Mouse (Mus musculus) heart, embryonic 16.5 days (tissue): ENCODE data around the gene Ano6. TPM values are rescaled to one million over a fixed set of nuclear protein-coding genes. Genes with fewer than 3 reads are reported as not detected.

Experiments used
- ATAC-seq: fragments of 200-750 bp; cut with Nextera tagmentation; replicated peaks from 2 replicates; pipeline ENCODE4 v1.8.0; 2017; ENCODE audit warnings: moderate number of reproducible peaks; ENCODE audit not compliant: insufficient read depth, low FRiP score; ENCODE audit errors: extremely low read depth
- H3K27ac ChIP-seq: fragments of 300-500 bp; sonication (generic); 2 replicates; pipeline ENCODE4 v1.5.1; 2014; ENCODE audit warnings: mild to moderate bottlenecking, low read length, control low read depth, moderate library complexity
- H3K27me3 ChIP-seq: fragments of 300-500 bp; sonication (generic); 2 replicates; pipeline ENCODE4 v1.6.1; 2014; ENCODE audit warnings: low read length, mixed read lengths; ENCODE audit not compliant: control insufficient read depth, insufficient read depth
- H3K36me3 ChIP-seq: fragments of 300-500 bp; sonication (generic); 2 replicates; pipeline ENCODE4 v1.6.1; 2014; ENCODE audit not compliant: control insufficient read depth, insufficient read depth
- H3K4me1 ChIP-seq: fragments of 300-500 bp; sonication (generic); 2 replicates; pipeline ENCODE4 v1.6.1; 2014; ENCODE audit warnings: low read length, mixed read lengths; ENCODE audit not compliant: control insufficient read depth, insufficient read depth
- H3K4me2 ChIP-seq: fragments of 300-500 bp; sonication (generic); 2 replicates; pipeline ENCODE4 v1.6.1; 2014; ENCODE audit warnings: low read depth, mild to moderate bottlenecking, control low read depth, low read length
- H3K4me3 ChIP-seq: fragments of 300-500 bp; sonication (generic); 2 replicates; pipeline ENCODE4 v1.5.1; 2014; ENCODE audit warnings: mild to moderate bottlenecking, control low read depth, low read length
- H3K9ac ChIP-seq: fragments of 300-500 bp; sonication (generic); 2 replicates; pipeline ENCODE4 v1.6.1; 2014; ENCODE audit warnings: low read length, control low read depth
- H3K9me3 ChIP-seq: fragments of 300-500 bp; sonication (generic); replicated peaks from 2 replicates; pipeline ENCODE4 v1.6.1; 2016; ENCODE audit warnings: low read length; ENCODE audit not compliant: control insufficient read depth
- WGBS: fragments of 180-500 bp; shearing (Covaris S2); extraction: QIAGEN DNeasy Blood & Tissue Kit; methylation state at CpG from one replicate; pipeline ENCODE4 v1.1.7; 2014; 5-methylcytosine and 5-hydroxymethylcytosine counted together
- polyA plus RNA-seq: library from polyadenylated mRNA; unstranded; fragments of >200 nt; fragmentation: Nextera tagmentation; extraction: Ambion mirVana; gene quantifications from 2 replicates; pipeline ENCODE4 v1.2.1, GENCODE M21; 2015

The Ano6 gene
- polyA plus RNA-seq, 1 experiment from 2014 or later: 34.4 TPM

DNA sequence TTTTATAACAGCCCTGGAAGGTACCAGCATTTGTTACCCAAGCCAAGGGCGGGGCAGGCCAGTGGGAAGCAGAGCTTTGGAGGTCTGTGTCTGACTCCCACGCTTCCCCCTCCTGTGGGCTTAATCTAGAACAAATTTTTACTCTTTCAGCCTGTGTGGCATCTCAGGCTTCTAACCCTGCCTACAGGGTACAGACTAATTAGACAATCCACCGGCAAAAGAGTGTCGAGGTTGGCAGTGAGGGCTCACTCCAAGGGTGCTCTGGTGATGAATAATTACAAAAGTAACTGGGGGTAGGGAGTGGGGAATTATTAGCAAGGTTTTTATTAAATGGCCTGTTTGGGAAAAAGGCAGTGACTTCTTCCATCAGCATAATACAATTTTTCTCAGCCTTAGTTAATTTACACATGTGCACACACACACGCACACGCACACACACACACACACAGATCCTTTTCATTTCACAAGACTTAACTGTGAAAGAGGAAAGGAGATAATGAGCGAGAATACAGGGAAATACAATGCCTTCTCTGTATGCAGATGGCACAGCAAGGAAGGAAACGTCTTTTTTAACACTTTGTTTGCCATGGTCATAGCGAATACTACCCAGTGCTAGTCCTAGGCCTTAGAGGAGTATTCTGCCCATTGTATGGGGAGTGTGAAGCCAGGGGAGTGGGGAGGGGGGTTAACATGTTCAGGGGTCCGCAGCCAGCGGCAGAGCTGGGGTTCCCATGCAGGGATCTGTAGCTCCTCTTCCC lies 155.5 kb downstream of the Ano6 start:
- no peak overlapping the region for H3K9ac ChIP-seq
- 73% methylated on average over 11 of the region's 11 CpGs for WGBS
- no peaks in the 10 kb centered on the region for H3K4me1 ChIP-seq
- H3K4me2 ChIP-seq: no peak overlapping the region
- ATAC-seq: no peak
- H3K36me3 ChIP-seq: peaks cover 33% of the 10 kb centered on the region
- no peaks in the 10 kb centered on the region for H3K9me3 ChIP-seq
- H3K4me3 ChIP-seq: no peak overlapping the region
- no peaks in the 10 kb centered on the region for H3K27me3 ChIP-seq
- H3K27ac ChIP-seq: no peak overlapping the region

DNA sequence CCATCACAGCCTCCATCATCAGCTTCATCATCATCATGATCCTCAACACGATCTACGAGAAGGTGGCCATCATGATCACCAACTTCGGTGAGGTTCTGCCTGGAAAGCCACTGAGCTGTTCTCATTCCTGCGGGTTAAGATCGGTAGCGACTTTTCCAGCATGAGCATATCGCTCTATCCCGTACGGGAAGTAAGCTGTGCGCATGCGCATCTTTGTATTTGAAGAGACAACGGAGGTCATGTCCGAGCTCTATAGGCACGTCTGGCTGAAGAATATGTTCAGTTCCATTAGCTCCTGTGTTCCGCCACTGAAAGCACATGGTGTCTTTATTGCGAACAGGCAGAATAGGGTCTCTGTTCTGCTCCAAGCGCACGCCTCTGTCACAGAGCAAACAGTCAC lies 157.8 kb downstream of the Ano6 start:
- no peak overlapping the region for H3K4me2 ChIP-seq
- no peak for ATAC-seq
- peaks cover 36% of the 10 kb centered on the region for H3K36me3 ChIP-seq
- no peaks in the 10 kb centered on the region for H3K9me3 ChIP-seq
- no peak overlapping the region for H3K4me3 ChIP-seq
- peaks cover 9% of the 10 kb centered on the region for H3K4me1 ChIP-seq
- no peaks in the 10 kb centered on the region for H3K27me3 ChIP-seq
- no peak overlapping the region for H3K27ac ChIP-seq
- 95% methylated on average over 18 of the region's 18 CpGs for WGBS
- no peak overlapping the region for H3K9ac ChIP-seq

DNA sequence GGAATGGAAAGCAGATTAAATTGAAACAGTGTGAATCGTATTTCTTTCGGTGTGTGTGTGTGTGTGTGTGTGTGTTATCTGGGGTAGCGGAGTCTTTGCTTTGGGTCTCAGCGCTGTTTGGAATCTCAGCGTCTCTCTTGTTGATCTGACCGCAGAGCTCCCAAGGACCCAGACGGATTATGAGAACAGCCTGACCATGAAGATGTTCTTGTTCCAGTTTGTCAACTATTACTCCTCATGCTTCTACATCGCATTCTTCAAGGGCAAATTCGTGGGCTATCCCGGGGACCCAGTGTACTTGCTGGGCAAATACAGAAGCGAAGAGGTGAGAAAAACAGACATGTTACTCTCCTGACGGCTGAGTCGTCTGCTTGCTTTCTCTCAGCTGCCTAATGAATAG lies 158.7 kb downstream of the Ano6 start:
- Histone ChIP-seq H3K4me3 (no peak overlapping the region), H3K4me2 (no peak overlapping the region), H3K9me3 (no peaks in the 10 kb centered on the region), H3K27ac (no peak overlapping the region), H3K4me1 (peaks cover 9% of the 10 kb centered on the region), H3K9ac (no peak overlapping the region), H3K36me3 (peaks cover 36% of the 10 kb centered on the region), H3K27me3 (no peaks in the 10 kb centered on the region)
- ATAC-seq: no peak
- WGBS: 84% methylated on average over 13 of the region's 13 CpGs

DNA sequence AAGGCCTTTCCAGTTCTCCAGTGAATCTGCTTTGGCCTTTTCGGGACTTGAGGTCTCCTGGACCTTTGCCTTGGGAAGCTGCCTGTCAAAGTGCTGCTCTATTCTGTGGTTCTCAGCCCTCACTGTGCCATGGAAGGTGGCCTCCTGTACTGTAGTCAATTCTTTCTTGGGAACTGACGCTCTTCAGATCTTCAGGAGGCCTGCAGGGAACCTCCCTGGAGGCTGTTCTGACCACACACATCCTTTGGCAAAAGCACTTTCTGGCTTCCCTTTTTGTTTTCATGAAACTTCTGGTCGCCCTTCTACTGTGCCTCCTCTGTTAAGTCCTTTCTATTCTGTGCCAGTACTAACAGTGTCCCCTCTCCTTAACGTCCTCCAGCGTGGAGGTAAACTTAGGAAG lies 160.9 kb downstream of the Ano6 start:
- Histone ChIP-seq H3K4me1 (peaks cover 9% of the 10 kb centered on the region), H3K9ac (no peak overlapping the region), H3K9me3 (no peaks in the 10 kb centered on the region), H3K36me3 (peaks cover 39% of the 10 kb centered on the region), H3K4me2 (no peak overlapping the region; the same call in 1 of the 2 replicates), H3K27me3 (no peaks in the 10 kb centered on the region), H3K27ac (peak overlapping the region; percentile 9; the same call in 1 of the 2 replicates), H3K4me3 (no peak overlapping the region)
- no peak for ATAC-seq
- 50% methylated on average over 5 of the region's 5 CpGs for WGBS

DNA sequence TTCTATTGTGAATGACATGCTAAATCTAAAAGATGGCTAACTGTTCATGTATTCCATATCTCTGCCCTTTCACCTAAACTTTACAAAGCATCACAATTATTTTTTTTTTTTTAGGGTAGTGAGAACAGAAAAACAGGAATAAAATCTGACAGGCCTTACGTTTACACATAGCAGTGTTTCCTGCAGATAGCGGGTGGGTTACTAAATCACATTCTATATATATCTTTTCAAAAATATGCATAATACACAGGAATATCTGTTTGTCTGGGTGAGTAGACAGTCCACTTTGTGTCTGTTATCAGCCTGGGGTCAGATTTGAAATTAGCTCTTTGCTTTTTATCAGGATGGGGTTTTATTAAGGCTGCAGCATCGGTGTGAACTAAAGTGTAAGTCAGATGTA lies 166.0 kb downstream of the Ano6 start:
- ATAC-seq: no peak
- H3K27ac ChIP-seq: no peak overlapping the region
- H3K9ac ChIP-seq: no peak overlapping the region
- H3K9me3 ChIP-seq: no peaks in the 10 kb centered on the region; the same call in 1 of the 2 replicates
- WGBS: 49% methylated on average over 3 of the region's 3 CpGs
- H3K4me3 ChIP-seq: no peak overlapping the region
- no peaks in the 10 kb centered on the region for H3K27me3 ChIP-seq
- H3K36me3 ChIP-seq: peaks cover 16% of the 10 kb centered on the region; the same call in 1 of the 2 replicates
- H3K4me2 ChIP-seq: no peak overlapping the region
- H3K4me1 ChIP-seq: peaks cover 8% of the 10 kb centered on the region

DNA sequence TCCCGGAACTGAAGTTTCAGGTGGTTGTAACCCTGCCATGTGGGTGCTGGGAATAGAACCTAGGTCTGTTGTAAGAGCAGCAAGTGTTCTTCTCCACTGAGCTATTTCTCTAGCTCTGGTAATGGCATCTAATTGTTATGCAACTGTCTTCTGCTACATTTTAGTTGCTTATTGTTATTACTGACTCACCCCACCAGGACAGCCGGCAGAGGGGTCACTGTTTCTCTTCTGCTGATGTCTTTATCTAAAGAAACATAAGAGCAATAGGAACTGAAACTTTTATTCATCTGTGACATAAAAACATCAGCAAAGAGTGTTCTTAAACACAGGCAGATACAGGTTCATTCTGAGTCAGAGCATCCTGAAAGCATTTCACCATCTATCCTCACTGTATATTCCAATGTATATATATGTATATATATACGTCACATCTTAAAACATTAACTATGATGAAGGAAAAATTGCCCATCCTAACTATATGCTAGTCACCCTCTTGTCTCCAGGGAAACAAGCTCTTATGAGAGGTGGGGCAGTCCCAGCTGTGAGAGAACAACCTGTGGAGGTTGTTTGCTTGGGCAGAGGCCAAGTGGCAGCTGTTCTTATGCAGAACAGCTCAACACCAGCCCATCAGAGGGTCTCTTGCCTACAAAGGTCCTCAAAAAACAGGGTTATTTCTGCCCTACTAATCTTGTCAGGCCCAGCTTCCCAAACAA lies 171.9 kb downstream of the Ano6 start:
- Histone ChIP-seq H3K9me3 (no peaks in the 10 kb centered on the region; the same call in 1 of the 2 replicates), H3K27me3 (no peaks in the 10 kb centered on the region), H3K9ac (no peak overlapping the region), H3K4me3 (no peak overlapping the region), H3K4me1 (peaks cover 6% of the 10 kb centered on the region), H3K4me2 (no peak overlapping the region), H3K27ac (no peak overlapping the region), H3K36me3 (peaks cover 11% of the 10 kb centered on the region; the same call in 1 of the 2 replicates)
- WGBS: 85% methylated on average over 3 of the region's 3 CpGs
- no peak for ATAC-seq

DNA sequence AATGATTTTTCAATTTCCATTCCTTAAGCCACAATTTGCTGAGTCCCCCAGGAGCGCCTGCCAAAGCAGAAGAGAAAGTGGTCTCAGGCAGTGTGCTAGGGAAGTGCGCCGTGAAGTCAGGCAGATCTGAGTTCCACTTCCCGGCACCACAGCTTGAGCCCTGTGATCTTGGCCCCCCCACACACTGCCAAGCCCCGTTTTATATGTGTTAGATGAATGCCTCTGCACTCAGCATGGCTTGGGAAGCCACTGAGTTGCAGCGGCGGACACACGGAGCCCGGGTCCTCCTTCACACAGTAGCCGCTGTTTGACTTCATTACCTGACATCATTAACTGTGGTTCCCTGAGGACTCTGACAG lies 172.5 kb downstream of the Ano6 start:
- no peak overlapping the region for H3K27ac ChIP-seq
- no peaks in the 10 kb centered on the region; the same call in 1 of the 2 replicates for H3K9me3 ChIP-seq
- H3K9ac ChIP-seq: no peak overlapping the region
- ATAC-seq: no peak
- WGBS: 81% methylated on average over 10 of the region's 10 CpGs
- H3K4me2 ChIP-seq: no peak overlapping the region
- H3K4me3 ChIP-seq: no peak overlapping the region
- H3K36me3 ChIP-seq: peaks cover 13% of the 10 kb centered on the region; the same call in 1 of the 2 replicates
- no peaks in the 10 kb centered on the region for H3K27me3 ChIP-seq
- peaks cover 6% of the 10 kb centered on the region for H3K4me1 ChIP-seq

DNA sequence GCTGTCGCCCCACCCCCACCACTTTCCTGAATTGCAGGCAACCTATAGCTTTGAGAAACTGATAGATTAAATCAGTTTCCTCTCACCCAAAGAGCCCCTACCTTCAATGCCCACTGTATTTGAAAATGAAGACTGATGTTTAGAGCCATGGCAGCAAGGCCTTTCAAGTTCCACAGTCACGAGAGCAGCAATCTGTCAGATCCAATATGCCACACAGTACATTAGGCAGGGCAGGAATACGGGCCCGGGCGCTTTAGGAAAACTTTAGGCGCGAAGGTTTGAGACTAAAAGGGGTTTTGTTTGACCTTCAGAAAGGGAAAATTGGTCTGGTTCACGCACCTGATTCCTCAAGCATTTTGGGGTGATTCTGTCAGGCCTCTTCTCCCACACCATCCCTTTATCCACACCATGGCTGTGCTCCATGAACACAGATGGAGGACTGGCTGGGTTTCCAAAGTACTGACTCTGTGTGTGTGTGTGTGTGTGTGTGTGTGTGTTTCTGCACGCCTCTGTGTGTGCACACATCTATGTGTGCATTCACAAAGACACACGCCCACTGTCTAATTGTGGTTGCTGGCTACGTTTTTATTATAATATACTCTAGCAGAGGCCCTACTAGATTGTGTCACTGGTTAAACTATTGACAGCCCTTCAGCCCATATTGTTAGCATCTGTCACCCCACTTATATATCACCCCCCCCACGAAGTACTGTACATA lies 173.0 kb downstream of the Ano6 start:
- Histone ChIP-seq H3K9me3 (no peaks in the 10 kb centered on the region), H3K36me3 (peaks cover 13% of the 10 kb centered on the region; the same call in 1 of the 2 replicates), H3K9ac (no peak overlapping the region), H3K27ac (no peak overlapping the region), H3K4me2 (no peak overlapping the region), H3K4me1 (peaks cover 6% of the 10 kb centered on the region), H3K27me3 (no peaks in the 10 kb centered on the region), H3K4me3 (no peak overlapping the region)
- 80% methylated on average over 12 of the region's 12 CpGs for WGBS
- ATAC-seq: no peak

DNA sequence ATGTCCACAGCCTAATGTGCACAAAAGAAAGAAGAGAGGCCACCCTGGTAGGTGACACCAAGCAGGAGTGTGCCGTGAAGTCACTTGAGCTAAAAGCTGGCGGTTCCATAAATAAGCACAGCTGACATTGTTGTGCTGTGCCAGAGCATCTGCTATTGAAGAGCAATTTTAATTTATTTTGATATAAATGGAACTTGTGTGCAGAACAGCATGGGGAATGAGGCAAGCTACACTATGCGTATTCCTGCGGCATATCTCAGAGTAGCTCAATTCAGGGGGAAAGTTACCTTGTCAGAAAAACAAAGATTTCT lies 173.6 kb downstream of the Ano6 start:
- WGBS: 69% methylated on average over 4 of the region's 4 CpGs
- Histone ChIP-seq H3K4me3 (no peak overlapping the region), H3K27me3 (no peaks in the 10 kb centered on the region), H3K4me2 (no peak overlapping the region), H3K27ac (no peak overlapping the region), H3K36me3 (peaks cover 15% of the 10 kb centered on the region; the same call in 1 of the 2 replicates), H3K9me3 (no peaks in the 10 kb centered on the region), H3K9ac (no peak overlapping the region), H3K4me1 (peaks cover 4% of the 10 kb centered on the region)
- ATAC-seq: no peak
